Mouse (Mus musculus): ENCODE data around the gene Arhgap5.

GRCm38 (mm10) chr12:52473988-52474968 lies 29.5 kb upstream of the Arhgap5 start:
- TF ChIP-seq USF1 (IDR thresholded peaks at IDR 0.05; ENCODE audit: low read depth), result no peak
- no peak for TF ChIP-seq CTCF (IDR thresholded peaks at IDR 0.05; ENCODE audit: control insufficient read depth, insufficient read depth, insufficient read length)
- no peak for TF ChIP-seq MAX (IDR thresholded peaks at IDR 0.05)
- TF ChIP-seq MYOD1 (IDR thresholded peaks at IDR 0.05; ENCODE audit: control insufficient read depth, insufficient read length, low read depth), result no peak
- TF ChIP-seq MYOG (IDR thresholded peaks at IDR 0.05; ENCODE audit: control insufficient read depth, extremely low read depth, insufficient read length), result no peak
